Mouse (Mus musculus) layer of hippocampus, adult 8-10 months (tissue): ENCODE measurements around the gene Gm12166. TPM values are rescaled to one million over a fixed set of nuclear protein-coding genes. Genes with fewer than 3 reads are reported as not detected.

Source experiments
- DNase-seq, 2 experiments: peaks; one replicate each; pipeline ENCODE4 v3.0.0; 2022; ENCODE audit warnings: low spot score in 2 of 2
- total RNA-seq, 4 experiments: library from RNA; stranded (reverse); gene quantifications; 2 replicates each; pipeline ENCODE4 v1.2.4; 2022

Gene Gm12166
- total RNA-seq: 1 to 10 TPM in 3 of 4 experiments, not detected in 1; 1.7 to 4.3 (median 3.3) TPM

- DNase-seq: peak in 1 of 2 experiments; percentile 38
Measured at GRCm38 (mm10) chr11:46052105-46052659, at the start of gene Gm12166. Gm12166 (minus strand) TSS chr11:46052321.

GRCm38 (mm10) chr11:46097062-46097461, 44.9 kb upstream of the Gm12166 start:
- DNase-seq: no peak

DNA sequence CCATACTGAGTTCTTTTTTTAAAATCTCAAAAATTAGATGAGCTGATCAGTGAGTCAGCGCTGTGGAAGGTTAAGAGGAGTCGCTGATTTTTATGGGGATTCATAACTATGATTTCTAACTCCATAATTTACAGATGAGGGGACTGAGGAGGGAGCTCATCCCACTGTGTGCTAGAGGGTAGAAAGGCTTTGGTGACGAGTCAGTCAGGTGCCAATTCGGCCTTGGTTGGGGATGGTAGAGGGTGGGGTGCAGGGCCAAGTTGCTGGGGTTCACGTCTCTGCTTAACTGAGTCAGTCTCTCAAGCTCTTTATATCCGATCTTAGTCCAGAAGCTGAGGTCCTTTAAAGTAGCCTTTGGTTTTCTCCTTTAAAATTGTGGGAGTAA, 44.1 kb upstream of the Gm12166 start:
- no peak for DNase-seq

DNA sequence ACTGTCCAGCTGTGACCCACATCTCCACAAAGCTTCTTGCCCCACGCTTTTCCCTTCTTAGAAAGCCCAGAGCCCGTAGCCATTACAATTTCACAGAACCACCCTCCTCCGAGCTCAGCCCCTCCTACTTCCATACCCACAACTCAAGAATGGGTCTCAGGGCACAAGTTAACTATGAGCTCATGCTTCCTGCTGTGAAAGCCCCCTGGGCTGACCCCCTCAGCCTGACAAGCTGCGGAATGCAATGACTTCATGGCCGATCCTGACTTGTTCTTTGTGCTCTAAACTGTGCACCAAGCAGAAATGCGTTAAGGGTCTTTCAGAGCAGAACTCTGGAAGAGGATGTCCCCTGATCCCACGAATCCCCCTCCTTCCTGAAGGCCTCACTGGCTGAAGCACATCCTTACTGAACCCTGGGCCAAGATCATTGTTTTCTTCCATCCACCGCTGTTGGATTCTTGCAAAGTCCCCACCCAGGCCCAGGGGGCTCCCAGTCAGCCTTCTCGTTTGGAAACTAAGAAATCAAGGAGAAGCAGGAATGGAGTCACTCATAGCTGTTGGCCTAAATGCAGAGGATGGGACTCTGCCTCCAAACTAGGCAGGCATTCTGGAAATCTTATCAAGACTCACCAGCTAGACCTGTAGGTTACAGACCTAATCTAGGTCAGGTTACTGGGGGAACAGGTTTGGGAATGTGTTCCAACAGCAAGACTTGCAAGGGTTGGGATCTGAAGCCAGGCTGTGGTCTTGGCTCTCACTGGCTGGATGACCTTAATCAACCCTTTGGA, 43.5 kb upstream of the Gm12166 start:
- DNase-seq: no peak

DNA sequence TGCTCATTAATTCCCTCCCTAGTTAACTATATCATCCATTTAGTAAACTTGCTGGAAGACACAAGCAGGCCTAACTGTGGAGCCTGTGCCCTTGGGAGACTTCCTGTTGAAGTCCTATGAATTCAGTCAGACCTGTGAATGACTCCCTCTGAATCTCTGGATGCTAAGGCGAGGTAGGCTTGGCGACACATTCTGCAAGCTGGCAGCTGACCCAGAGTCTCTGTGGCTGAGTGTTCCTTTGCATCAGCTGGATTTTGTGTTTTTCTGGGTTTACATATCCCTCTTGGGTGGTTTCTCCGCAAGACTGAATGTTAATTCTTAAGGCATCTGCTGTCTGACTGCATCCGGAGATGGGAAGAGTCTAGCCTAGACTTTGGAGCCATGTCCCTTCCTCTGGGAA, 40.0 kb upstream of the Gm12166 start:
- DNase-seq: peak in 1 of 2 experiments; percentile 20

GRCm38 (mm10) chr11:46090951-46091667, 39.0 kb upstream of the Gm12166 start:
- DNase-seq: no peak

DNA sequence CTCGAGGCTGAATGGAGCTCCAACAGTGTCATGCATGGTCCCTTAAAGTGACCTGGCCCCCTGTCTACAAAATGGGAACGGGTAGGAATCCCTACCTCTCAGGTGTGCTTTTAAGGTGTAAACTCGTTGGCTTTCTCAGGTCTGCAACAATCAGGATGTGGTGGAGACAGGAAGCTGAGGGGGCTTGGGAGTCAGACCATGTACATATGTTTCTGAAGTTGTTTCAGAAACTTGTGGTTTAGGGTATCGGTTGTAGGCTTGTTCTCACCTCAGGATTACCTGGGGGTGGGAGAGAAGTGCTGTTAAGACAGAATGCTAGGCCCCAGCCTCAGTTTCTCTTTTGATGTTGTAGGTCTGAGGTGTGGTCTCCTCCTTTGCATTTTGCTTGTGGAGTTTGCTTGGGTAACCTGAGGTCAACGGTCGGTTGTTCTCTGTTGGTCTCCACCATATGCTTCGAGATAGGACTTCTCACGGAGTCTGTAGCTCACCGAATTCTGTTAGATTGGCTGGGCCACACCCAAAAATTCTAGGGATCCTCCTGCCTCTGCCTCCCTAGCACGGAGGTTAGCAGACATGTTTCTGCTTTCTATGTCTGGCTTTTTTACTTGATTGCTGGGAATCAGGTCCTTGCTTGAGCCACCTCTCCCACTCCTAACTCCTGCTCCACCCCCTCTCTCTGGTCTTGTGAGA, 38.1 kb upstream of the Gm12166 start:
- DNase-seq: no peak

DNA sequence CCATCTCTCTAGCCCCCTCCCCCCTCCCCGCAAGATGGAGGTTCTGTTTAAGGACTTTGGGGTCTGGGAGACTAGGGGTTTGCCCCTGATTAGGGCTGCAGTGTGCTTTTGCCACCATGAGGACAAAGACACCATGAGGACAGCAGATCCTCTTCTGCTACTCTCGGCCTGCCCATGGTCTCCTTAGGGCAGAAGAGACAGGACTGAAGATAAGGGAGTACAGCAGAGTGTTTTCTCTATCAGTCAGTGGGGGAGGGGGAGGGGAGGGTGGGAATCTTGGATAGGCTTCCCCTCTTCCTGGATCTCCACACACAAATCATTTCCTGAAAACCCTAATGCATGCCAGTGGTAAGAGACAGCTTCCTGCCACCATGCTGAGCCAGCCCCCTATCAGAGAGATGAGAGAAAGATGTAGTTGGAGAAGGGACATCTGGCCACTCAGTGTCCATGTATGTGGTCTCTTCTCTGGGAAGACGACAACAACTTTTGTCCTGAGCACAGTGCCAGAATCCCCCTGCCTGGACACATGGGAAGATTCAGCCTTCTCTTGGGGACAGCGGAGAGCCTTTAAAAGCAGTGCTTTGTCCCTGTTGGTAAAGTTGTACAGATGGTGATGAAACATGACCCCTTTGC, 37.1 kb upstream of the Gm12166 start:
- DNase-seq: no peak

GRCm38 (mm10) chr11:46086446-46086845, 34.3 kb upstream of the Gm12166 start:
- DNase-seq: no peak

- no peak for DNase-seq
Measured at GRCm38 (mm10) chr11:46085398-46086163, 33.5 kb upstream of the Gm12166 start.

GRCm38 (mm10) chr11:46084568-46084967, 32.4 kb upstream of the Gm12166 start:
- DNase-seq: no peak

- DNase-seq: no peak
Measured at GRCm38 (mm10) chr11:46083835-46084444, 31.8 kb upstream of the Gm12166 start.

- DNase-seq: no peak
Measured at GRCm38 (mm10) chr11:46083405-46083804, 31.3 kb upstream of the Gm12166 start.

DNA sequence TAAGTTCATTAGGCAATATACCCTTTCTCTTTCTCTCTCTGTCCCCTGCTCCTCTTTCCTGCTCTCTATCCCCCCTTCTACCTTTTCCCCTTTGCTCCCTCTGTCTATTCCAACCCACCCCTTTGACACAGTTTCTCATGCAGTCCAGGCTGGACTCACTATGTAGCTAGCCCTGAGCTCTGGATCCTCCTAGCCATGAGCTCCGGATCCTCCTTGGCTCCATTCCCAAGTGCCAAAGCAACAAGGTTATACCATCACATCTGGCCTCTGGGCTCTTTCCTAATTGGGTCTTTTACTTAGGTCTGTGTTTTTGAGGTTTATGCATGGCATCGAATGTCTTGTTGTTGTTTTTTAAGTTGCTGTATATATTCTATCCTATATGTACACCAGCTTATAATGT, 29.0 kb upstream of the Gm12166 start:
- DNase-seq: no peak

DNA sequence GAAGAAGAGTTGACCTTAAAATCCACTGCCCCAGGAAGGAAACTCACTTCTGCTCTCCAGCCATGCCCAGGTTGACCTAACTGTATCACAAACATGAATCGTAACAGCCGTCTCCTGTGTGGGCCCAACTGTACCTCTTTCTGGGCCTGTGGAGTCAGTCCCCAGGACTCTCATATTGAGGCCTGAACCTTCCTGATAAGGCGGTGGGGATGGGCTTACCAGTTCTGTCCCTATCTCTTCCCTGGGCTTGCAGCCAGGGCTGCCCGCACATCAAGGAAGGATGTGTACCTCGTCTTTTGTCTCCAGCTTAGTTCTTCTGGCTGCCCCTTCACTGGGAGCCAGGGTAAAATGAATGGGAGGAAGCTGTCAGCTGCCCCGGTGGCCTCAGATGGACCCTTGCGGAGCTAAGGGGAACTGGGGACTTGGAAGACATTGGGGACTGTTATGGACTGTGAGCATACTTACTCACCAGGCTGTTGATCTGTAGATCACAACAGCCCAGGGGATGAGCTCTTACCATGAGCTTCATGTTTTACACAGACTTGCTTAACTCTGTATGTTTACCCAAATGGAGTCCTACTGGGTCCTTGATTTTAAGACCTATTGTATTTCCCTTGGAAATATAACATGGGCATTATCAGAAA, 25.7 kb upstream of the Gm12166 start:
- DNase-seq: no peak

DNA sequence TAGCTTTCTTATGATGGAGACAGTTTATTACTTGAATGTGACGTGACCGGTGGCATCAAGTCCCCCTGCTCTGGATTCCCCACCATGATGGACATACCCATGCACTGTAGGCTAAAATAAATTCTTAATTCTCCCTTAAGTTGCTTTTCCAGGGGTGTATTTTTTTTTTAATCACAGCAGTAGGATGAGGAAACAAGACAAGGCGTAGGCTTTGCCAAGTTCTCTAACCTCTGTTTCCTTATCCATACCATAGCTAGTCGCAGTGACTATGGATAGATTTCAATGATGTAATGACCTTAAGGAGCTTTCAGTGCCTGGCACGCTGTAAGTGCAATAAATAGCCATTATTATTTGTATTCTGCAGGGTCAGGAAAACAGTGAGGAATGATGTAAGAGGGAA, 25.2 kb upstream of the Gm12166 start:
- DNase-seq: no peak

- no peak for DNase-seq
Measured at GRCm38 (mm10) chr11:46076442-46077158, 24.5 kb upstream of the Gm12166 start.

GRCm38 (mm10) chr11:46075507-46075906, 23.4 kb upstream of the Gm12166 start:
- no peak for DNase-seq
